Mouse (Mus musculus): ENCODE data around the gene Npm3. TPM values are rescaled to one million over a fixed set of nuclear protein-coding genes. Genes with fewer than 3 reads are reported as not detected.

Gene Npm3
- polyA plus RNA-seq (2015; fragmentation: Nextera tagmentation; extraction: Ambion mirVana): 9.0 and 9.2 TPM in 2 replicates

GRCm38 (mm10) chr19:45749243-45750043 is at the start of gene Npm3:
Gene Npm3 (minus strand): TSS chr19:45749591.
- Histone ChIP-seq H3K9me3 (replicated peaks; ENCODE audit: control insufficient read depth, low read length) (no peaks in the 10 kb centered on the region), H3K4me1 (ENCODE audit: control insufficient read depth, insufficient read depth, low read length) (peaks cover 35% of the 10 kb centered on the region), H3K27me3 (ENCODE audit: control insufficient read depth, insufficient read depth, low read length) (peaks cover 16% of the 10 kb centered on the region), H3K36me3 (ENCODE audit: control insufficient read depth, insufficient read depth) (peaks cover 24% of the 10 kb centered on the region), H3K4me3 (ENCODE audit: low read length) (peak within 1 kb of the TSS; percentile 93), H3K4me2 (ENCODE audit: low read depth, low read length) (peak within 1 kb of the TSS; percentile 96), H3K27ac (ENCODE audit: low read length) (peak within 1 kb of the TSS; percentile 23), H3K9ac (ENCODE audit: low read length) (peak within 1 kb of the TSS; percentile 94)
- WGBS: under 1% methylated on average over 49 of the region's 60 CpGs
- peak; percentile 75 for ATAC-seq (replicated peaks; ENCODE audit: extremely low read depth, insufficient read depth, low FRiP score)

GRCm38 (mm10) chr19:45796879-45797278 is 47.5 kb upstream of the Npm3 start:
- 68% methylated on average over 15 of the region's 15 CpGs for WGBS
- Histone ChIP-seq H3K27ac (ENCODE audit: low read length) (no peak overlapping the region), H3K4me1 (ENCODE audit: control insufficient read depth, insufficient read depth, low read length) (no peaks in the 10 kb centered on the region), H3K9me3 (replicated peaks; ENCODE audit: control insufficient read depth, low read length) (no peaks in the 10 kb centered on the region), H3K27me3 (ENCODE audit: control insufficient read depth, insufficient read depth, low read length) (no peaks in the 10 kb centered on the region), H3K4me2 (ENCODE audit: low read depth, low read length) (no peak overlapping the region), H3K9ac (ENCODE audit: low read length) (no peak overlapping the region), H3K36me3 (ENCODE audit: control insufficient read depth, insufficient read depth) (no peaks in the 10 kb centered on the region), H3K4me3 (ENCODE audit: low read length) (no peak overlapping the region)
- ATAC-seq (replicated peaks; ENCODE audit: extremely low read depth, insufficient read depth, low FRiP score): no peak

GRCm38 (mm10) chr19:45796061-45796556 is 46.7 kb upstream of the Npm3 start:
- Histone ChIP-seq H3K9me3 (replicated peaks; ENCODE audit: control insufficient read depth, low read length) (no peaks in the 10 kb centered on the region), H3K9ac (ENCODE audit: low read length) (no peak overlapping the region), H3K4me2 (ENCODE audit: low read depth, low read length) (peak overlapping the region; percentile 28), H3K4me3 (ENCODE audit: low read length) (no peak overlapping the region), H3K36me3 (ENCODE audit: control insufficient read depth, insufficient read depth) (no peaks in the 10 kb centered on the region), H3K4me1 (ENCODE audit: control insufficient read depth, insufficient read depth, low read length) (no peaks in the 10 kb centered on the region), H3K27ac (ENCODE audit: low read length) (no peak overlapping the region), H3K27me3 (ENCODE audit: control insufficient read depth, insufficient read depth, low read length) (no peaks in the 10 kb centered on the region)
- peak; percentile 24; the same call in 1 of the 2 replicates for ATAC-seq (replicated peaks; ENCODE audit: extremely low read depth, insufficient read depth, low FRiP score)
- 15% methylated on average over 15 of the region's 15 CpGs for WGBS

- 26% methylated on average over 15 of the region's 15 CpGs for WGBS
- Histone ChIP-seq H3K4me3 (ENCODE audit: low read length) (no peak overlapping the region), H3K27me3 (ENCODE audit: control insufficient read depth, insufficient read depth, low read length) (no peaks in the 10 kb centered on the region), H3K4me1 (ENCODE audit: control insufficient read depth, insufficient read depth, low read length) (no peaks in the 10 kb centered on the region), H3K9me3 (replicated peaks; ENCODE audit: control insufficient read depth, low read length) (no peaks in the 10 kb centered on the region), H3K4me2 (ENCODE audit: low read depth, low read length) (peak overlapping the region; percentile 28), H3K9ac (ENCODE audit: low read length) (no peak overlapping the region), H3K36me3 (ENCODE audit: control insufficient read depth, insufficient read depth) (no peaks in the 10 kb centered on the region), H3K27ac (ENCODE audit: low read length) (no peak overlapping the region)
- no peak for ATAC-seq (replicated peaks; ENCODE audit: extremely low read depth, insufficient read depth, low FRiP score)
Measured at GRCm38 (mm10) chr19:45795406-45795944, 46.1 kb upstream of the Npm3 start.

- H3K4me2 ChIP-seq (ENCODE audit: low read depth, low read length): no peak overlapping the region
- H3K4me3 ChIP-seq (ENCODE audit: low read length): no peak overlapping the region
- no peaks in the 10 kb centered on the region for H3K9me3 ChIP-seq (replicated peaks; ENCODE audit: control insufficient read depth, low read length)
- no peaks in the 10 kb centered on the region for H3K36me3 ChIP-seq (ENCODE audit: control insufficient read depth, insufficient read depth)
- no peak overlapping the region for H3K27ac ChIP-seq (ENCODE audit: low read length)
- H3K4me1 ChIP-seq (ENCODE audit: control insufficient read depth, insufficient read depth, low read length): no peaks in the 10 kb centered on the region
- H3K27me3 ChIP-seq (ENCODE audit: control insufficient read depth, insufficient read depth, low read length): no peaks in the 10 kb centered on the region
- 73% methylated on average over 6 of the region's 6 CpGs for WGBS
- H3K9ac ChIP-seq (ENCODE audit: low read length): no peak overlapping the region
- ATAC-seq (replicated peaks; ENCODE audit: extremely low read depth, insufficient read depth, low FRiP score): no peak
Measured at GRCm38 (mm10) chr19:45794718-45795117, 45.3 kb upstream of the Npm3 start.

GRCm38 (mm10) chr19:45792404-45792803 is 43.0 kb upstream of the Npm3 start:
- 70% methylated on average over 6 of the region's 6 CpGs for WGBS
- Histone ChIP-seq H3K27me3 (ENCODE audit: control insufficient read depth, insufficient read depth, low read length) (no peaks in the 10 kb centered on the region), H3K9ac (ENCODE audit: low read length) (no peak overlapping the region), H3K4me1 (ENCODE audit: control insufficient read depth, insufficient read depth, low read length) (no peaks in the 10 kb centered on the region), H3K27ac (ENCODE audit: low read length) (no peak overlapping the region), H3K9me3 (replicated peaks; ENCODE audit: control insufficient read depth, low read length) (no peaks in the 10 kb centered on the region), H3K4me3 (ENCODE audit: low read length) (no peak overlapping the region), H3K36me3 (ENCODE audit: control insufficient read depth, insufficient read depth) (no peaks in the 10 kb centered on the region), H3K4me2 (ENCODE audit: low read depth, low read length) (no peak overlapping the region)
- no peak for ATAC-seq (replicated peaks; ENCODE audit: extremely low read depth, insufficient read depth, low FRiP score)

GRCm38 (mm10) chr19:45789888-45790874 is 40.8 kb upstream of the Npm3 start:
- H3K9me3 ChIP-seq (replicated peaks; ENCODE audit: control insufficient read depth, low read length): no peaks in the 10 kb centered on the region
- no peak overlapping the region for H3K4me3 ChIP-seq (ENCODE audit: low read length)
- 78% methylated on average over 13 of the region's 13 CpGs for WGBS
- H3K27ac ChIP-seq (ENCODE audit: low read length): no peak overlapping the region
- H3K4me2 ChIP-seq (ENCODE audit: low read depth, low read length): no peak overlapping the region
- no peak overlapping the region for H3K9ac ChIP-seq (ENCODE audit: low read length)
- no peaks in the 10 kb centered on the region for H3K4me1 ChIP-seq (ENCODE audit: control insufficient read depth, insufficient read depth, low read length)
- H3K27me3 ChIP-seq (ENCODE audit: control insufficient read depth, insufficient read depth, low read length): no peaks in the 10 kb centered on the region
- ATAC-seq (replicated peaks; ENCODE audit: extremely low read depth, insufficient read depth, low FRiP score): no peak
- no peaks in the 10 kb centered on the region for H3K36me3 ChIP-seq (ENCODE audit: control insufficient read depth, insufficient read depth)

GRCm38 (mm10) chr19:45789365-45789764 is 40.0 kb upstream of the Npm3 start:
- WGBS: 76% methylated on average over 7 of the region's 7 CpGs
- Histone ChIP-seq H3K9me3 (replicated peaks; ENCODE audit: control insufficient read depth, low read length) (no peaks in the 10 kb centered on the region), H3K4me3 (ENCODE audit: low read length) (no peak overlapping the region), H3K27ac (ENCODE audit: low read length) (no peak overlapping the region), H3K27me3 (ENCODE audit: control insufficient read depth, insufficient read depth, low read length) (no peaks in the 10 kb centered on the region), H3K4me2 (ENCODE audit: low read depth, low read length) (no peak overlapping the region), H3K9ac (ENCODE audit: low read length) (no peak overlapping the region), H3K36me3 (ENCODE audit: control insufficient read depth, insufficient read depth) (no peaks in the 10 kb centered on the region), H3K4me1 (ENCODE audit: control insufficient read depth, insufficient read depth, low read length) (no peaks in the 10 kb centered on the region)
- no peak for ATAC-seq (replicated peaks; ENCODE audit: extremely low read depth, insufficient read depth, low FRiP score)

Measured in heart, embryonic 16.5 days (tissue).